ENCODE assay signal across 17 mouse cellular contexts in genomic region chrX:99585703-99586102, GRCm38 (mm10).
DNase-seq lines count a peak whose midpoint lies in the region; ATAC-seq lines count a peak whose summit lies in the region.
"Had no signal": no experiment of that assay in that cellular context is flagged by ENCODE, and none has a peak within 500 bp of the region (broad histone marks: within the 10 kb centered on the region; RNA-seq: fewer than 3 reads in every experiment).

No protein-coding gene starts in this region.

- no peak overlapping the region for H3K4me2 ChIP-seq in neural tube, embryonic 13.5 days
- H3K4me2 ChIP-seq in forebrain, embryonic 14.5 days (ENCODE audit: low read length): no peak overlapping the region
- H3K4me2 ChIP-seq: limb, embryonic 13.5 days had no signal

- ATAC-seq in neural tube, embryonic 13.5 days (ENCODE audit: low read depth): peak; percentile 25; the same call in 1 of the 2 replicates
- peak; percentile 62 for ATAC-seq in forebrain, embryonic 14.5 days
- ATAC-seq in CD4-positive, CD25-positive, alpha-beta regulatory T cell, adult 4 months: no peak

- no peak for DNase-seq in neural tube, embryonic 10.5 days (ENCODE audit: extremely low spot score, low spot score)
- DNase-seq in forebrain, embryonic 14.5 days (ENCODE audit: low spot score): peak; percentile 55
- peak; percentile 43 for DNase-seq in kidney, adult 18-20 months
- DNase-seq in kidney, postnatal 25 days: peak; percentile 38 to 65
- no peak for DNase-seq in spleen, postnatal 4 days (ENCODE audit: low spot score in 2 of 2)
- DNase-seq: cerebellum, adult 8-10 months; embryo, embryonic 11 days; heart, adult 2 months; lung, adult 18-20 months; thymus, postnatal 25 days had no signal

- H3K4me1 ChIP-seq in neural tube, embryonic 13.5 days (replicated peaks): 0 out of 2 replicates have a peak, but pooled peaks cover 6% of the 10 kb centered on the region
- H3K4me1 ChIP-seq in forebrain, embryonic 14.5 days (ENCODE audit: control insufficient read depth, insufficient read depth, low read length): 0 out of 2 replicates have a peak, but pooled peaks cover 2% of the 10 kb centered on the region

- H3K9me3 ChIP-seq in neural tube, embryonic 13.5 days: no peaks in the 10 kb centered on the region
- H3K9me3 ChIP-seq in forebrain, embryonic 14.5 days (replicated peaks; ENCODE audit: control insufficient read depth, low read length): no peaks in the 10 kb centered on the region
- H3K9me3 ChIP-seq: limb, embryonic 13.5 days had no signal

- H3K9ac ChIP-seq in neural tube, embryonic 13.5 days: no peak overlapping the region
- H3K9ac ChIP-seq in forebrain, embryonic 14.5 days (ENCODE audit: low read length): no peak overlapping the region
- H3K9ac ChIP-seq: limb, embryonic 13.5 days had no signal

- no peak overlapping the region for H3K27ac ChIP-seq in neural tube, embryonic 13.5 days (replicated peaks)
- no peak overlapping the region for H3K27ac ChIP-seq in forebrain, embryonic 14.5 days (ENCODE audit: low read depth, low read length)
- H3K27ac ChIP-seq: heart, adult 2 months; left cerebral cortex, adult 2 months; limb, embryonic 13.5 days; macrophage had no signal

- H3K4me3 ChIP-seq in neural tube, embryonic 13.5 days: no peak overlapping the region
- H3K4me3 ChIP-seq in forebrain, embryonic 14.5 days (ENCODE audit: low read depth, low read length): no peak overlapping the region
- H3K4me3 ChIP-seq: heart, adult 2 months; left cerebral cortex, adult 2 months; limb, embryonic 13.5 days; myocyte had no signal

- H3K36me3 ChIP-seq in neural tube, embryonic 13.5 days: no peaks in the 10 kb centered on the region
- no peaks in the 10 kb centered on the region for H3K36me3 ChIP-seq in forebrain, embryonic 14.5 days (ENCODE audit: control insufficient read depth, insufficient read depth, low read length)
- H3K36me3 ChIP-seq: limb, embryonic 13.5 days had no signal

- H3K27me3 ChIP-seq in neural tube, embryonic 13.5 days: peaks cover 60% of the 10 kb centered on the region
- H3K27me3 ChIP-seq in forebrain, embryonic 14.5 days (replicated peaks; ENCODE audit: control insufficient read depth, insufficient read depth, low read length): no peaks in the 10 kb centered on the region
- H3K27me3 ChIP-seq: CH12.LX had no signal

- 41% methylated on average over 3 of the region's 3 CpGs for WGBS in neural tube, embryonic 13.5 days
- 38% methylated on average over 3 of the region's 3 CpGs for WGBS in forebrain, embryonic 14.5 days

Comparison
In these comparisons a context has a peak if more than half of its experiments do, and no peak if none do; other contexts are left out.
1. DNase-seq: peak in forebrain, embryonic 14.5 days (single experiment), kidney, adult 18-20 months (single experiment) and kidney, postnatal 25 days (2 of 2); none in neural tube, embryonic 10.5 days (single experiment) and spleen, postnatal 4 days (0 of 2).